Mouse (Mus musculus): ENCODE results near the gene Mrln.

The Mrln gene

GRCm38 (mm10) chr10:70204505-70205399, at the start of gene Mrln:
Mrln (plus strand) TSS chr10:70204664.
- DNase-seq (ENCODE audit: low spot score) = no peak

GRCm38 (mm10) chr10:70156431-70157165, 47.9 kb upstream of the Mrln start:
- DNase-seq (ENCODE audit: low spot score) = no peak

- DNase-seq (ENCODE audit: low spot score) = no peak
Observed at GRCm38 (mm10) chr10:70159651-70160320, 44.7 kb upstream of the Mrln start.

GRCm38 (mm10) chr10:70160811-70161210, 43.7 kb upstream of the Mrln start:
- no peak for DNase-seq (ENCODE audit: low spot score)

- DNase-seq (ENCODE audit: low spot score) = no peak
Observed at GRCm38 (mm10) chr10:70161504-70161903, 43.0 kb upstream of the Mrln start.

- no peak for DNase-seq (ENCODE audit: low spot score)
Observed at GRCm38 (mm10) chr10:70163681-70164080, 40.8 kb upstream of the Mrln start.

- no peak for DNase-seq (ENCODE audit: low spot score)
Observed at GRCm38 (mm10) chr10:70165877-70166276, 38.6 kb upstream of the Mrln start.

GRCm38 (mm10) chr10:70166427-70166826, 38.0 kb upstream of the Mrln start:
- no peak for DNase-seq (ENCODE audit: low spot score)

- no peak for DNase-seq (ENCODE audit: low spot score)
Observed at GRCm38 (mm10) chr10:70167625-70168024, 36.8 kb upstream of the Mrln start.

GRCm38 (mm10) chr10:70168396-70168795, 36.1 kb upstream of the Mrln start:
- no peak for DNase-seq (ENCODE audit: low spot score)

- DNase-seq (ENCODE audit: low spot score) = no peak
Observed at GRCm38 (mm10) chr10:70169044-70169443, 35.4 kb upstream of the Mrln start.

GRCm38 (mm10) chr10:70173314-70173713, 31.1 kb upstream of the Mrln start:
- DNase-seq (ENCODE audit: low spot score) = peak; percentile 80

GRCm38 (mm10) chr10:70174494-70175190, 29.8 kb upstream of the Mrln start:
- no peak for DNase-seq (ENCODE audit: low spot score)

GRCm38 (mm10) chr10:70180727-70181126, 23.7 kb upstream of the Mrln start:
- DNase-seq (ENCODE audit: low spot score) = no peak

GRCm38 (mm10) chr10:70181279-70181972, 23.0 kb upstream of the Mrln start:
- DNase-seq (ENCODE audit: low spot score) = no peak

GRCm38 (mm10) chr10:70183210-70184080, 21.0 kb upstream of the Mrln start:
- no peak for DNase-seq (ENCODE audit: low spot score)

GRCm38 (mm10) chr10:70186136-70186535, 18.3 kb upstream of the Mrln start:
- DNase-seq (ENCODE audit: low spot score) = peak; percentile 59

- no peak for DNase-seq (ENCODE audit: low spot score)
Observed at GRCm38 (mm10) chr10:70186586-70186985, 17.9 kb upstream of the Mrln start.

GRCm38 (mm10) chr10:70189864-70190263, 14.6 kb upstream of the Mrln start:
- DNase-seq (ENCODE audit: low spot score) = no peak

GRCm38 (mm10) chr10:70194283-70194682, 10.2 kb upstream of the Mrln start:
- DNase-seq (ENCODE audit: low spot score) = no peak

Data from testis, postnatal 10 days (tissue).